Mouse (Mus musculus) megakaryocyte-erythroid progenitor cell, adult 5-6 weeks (primary cell): ENCODE results near the gene Dhrs13. TPM values are rescaled to one million over a fixed set of nuclear protein-coding genes. Genes with fewer than 3 reads are reported as not detected.

Experiments
- ATAC-seq: replicated peaks from 2 replicates; pipeline ENCODE4 v1.8.0; 2016; ENCODE audit warnings: mild to moderate bottlenecking, inconsistent platforms; ENCODE audit not compliant: severe bottlenecking, poor library complexity, low FRiP score, low TSS enrichment
- total RNA-seq, 2 experiments: library from RNA; stranded (forward) in 1 of 2; stranded (reverse) in 1 of 2; fragments of 200-1000, 215-1000 nt in 1 of 2; fragments of >200 nt in 1 of 2; fragmentation: Nextera tagmentation in 1 of 2; gene quantifications; 2 replicates each; pipeline ENCODE4 v1.2.3; 2014 to 2017

The Dhrs13 gene
- total RNA-seq, 2 experiments from 2014 or later = 9.7 to 14.4 TPM

DNA sequence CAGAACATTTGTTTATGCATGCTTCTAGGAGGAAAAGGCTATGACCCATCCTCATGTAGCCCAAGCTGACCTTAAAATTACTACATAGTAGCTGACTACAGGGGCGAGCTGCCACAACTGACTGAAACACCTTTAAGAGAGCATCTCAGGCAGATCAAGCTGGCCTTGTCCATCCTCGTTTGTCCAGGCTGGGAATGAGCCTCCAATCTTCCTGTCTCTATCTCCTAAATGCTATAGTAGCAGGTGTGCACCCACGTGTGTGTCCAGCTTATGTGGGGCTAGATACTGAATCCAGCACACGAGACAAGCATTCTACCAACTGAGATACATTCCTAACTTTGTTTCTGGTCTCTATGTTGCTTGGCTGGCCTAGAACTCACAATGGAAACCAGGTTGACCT, 42.6 kb downstream of the Dhrs13 start:
- no peak for ATAC-seq

DNA sequence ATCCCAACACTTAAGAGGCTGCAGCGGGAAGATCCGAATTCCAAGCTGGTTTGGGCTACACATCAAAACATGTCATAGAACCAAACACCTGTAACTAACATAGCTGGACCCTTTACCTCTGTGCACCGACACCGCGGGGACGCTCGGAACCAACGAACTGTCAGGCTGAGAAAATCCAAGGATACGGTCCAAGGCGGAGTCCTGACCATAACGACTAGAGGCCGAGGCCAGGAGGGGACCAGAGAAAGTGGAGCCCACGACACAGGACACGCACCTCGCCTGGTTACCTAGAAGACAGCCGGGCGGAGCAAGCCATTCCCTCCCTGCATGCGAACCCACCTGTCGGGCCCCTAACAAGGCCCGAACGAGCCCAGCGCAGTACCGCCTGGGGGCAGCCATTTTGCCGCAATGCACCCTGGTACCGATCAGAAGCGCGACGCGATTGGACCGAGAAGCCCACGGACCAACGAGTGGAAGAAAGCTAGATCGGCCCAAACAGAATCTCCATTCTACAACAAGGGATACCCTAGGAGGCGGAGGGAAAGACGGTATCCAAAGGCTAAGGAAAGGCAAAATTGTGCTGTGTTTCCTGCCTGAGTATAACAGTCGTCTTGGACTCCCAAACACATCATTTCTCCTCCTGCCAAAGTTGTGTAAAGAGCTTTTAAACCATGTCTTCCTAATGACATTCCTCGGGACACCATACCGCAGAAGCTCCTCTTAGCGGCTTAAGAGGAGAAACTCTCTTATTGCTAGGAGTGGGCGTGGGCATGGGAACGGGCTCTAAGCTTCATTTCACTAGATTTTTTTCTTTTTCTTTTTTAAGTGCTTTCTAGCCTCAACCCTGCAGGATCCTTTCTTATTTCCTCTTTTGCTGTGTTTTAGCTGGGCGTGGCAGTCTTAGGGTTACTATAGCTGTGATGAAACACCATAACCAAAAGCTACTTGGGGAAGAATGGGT, 48.2 kb downstream of the Dhrs13 start, which contains the start of gene Eral1:
Gene Eral1, minus strand, starts transcription at position 423 of the 961 bp plus-strand sequence.
- peak; percentile 96 for ATAC-seq

DNA sequence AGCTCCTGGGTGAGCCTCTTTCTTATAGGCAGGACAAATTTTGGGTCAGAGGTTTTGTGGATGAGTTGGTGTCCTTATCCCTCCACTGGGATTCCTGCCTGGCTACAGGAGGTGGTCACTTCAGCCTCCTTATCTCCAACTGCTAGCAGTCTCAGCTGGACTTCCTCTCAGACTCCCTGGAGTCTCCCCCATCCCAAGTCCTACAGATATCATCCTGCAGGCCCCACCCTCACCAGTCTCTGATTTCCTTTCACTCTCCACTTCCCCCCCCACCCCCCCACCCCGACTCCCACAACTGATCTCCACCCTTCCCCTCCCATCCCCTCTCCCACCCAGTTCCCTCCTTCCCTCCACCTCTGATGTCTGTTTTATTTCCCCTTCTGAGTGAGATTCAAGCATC, 51.5 kb downstream of the Dhrs13 start:
- ATAC-seq = no peak

DNA sequence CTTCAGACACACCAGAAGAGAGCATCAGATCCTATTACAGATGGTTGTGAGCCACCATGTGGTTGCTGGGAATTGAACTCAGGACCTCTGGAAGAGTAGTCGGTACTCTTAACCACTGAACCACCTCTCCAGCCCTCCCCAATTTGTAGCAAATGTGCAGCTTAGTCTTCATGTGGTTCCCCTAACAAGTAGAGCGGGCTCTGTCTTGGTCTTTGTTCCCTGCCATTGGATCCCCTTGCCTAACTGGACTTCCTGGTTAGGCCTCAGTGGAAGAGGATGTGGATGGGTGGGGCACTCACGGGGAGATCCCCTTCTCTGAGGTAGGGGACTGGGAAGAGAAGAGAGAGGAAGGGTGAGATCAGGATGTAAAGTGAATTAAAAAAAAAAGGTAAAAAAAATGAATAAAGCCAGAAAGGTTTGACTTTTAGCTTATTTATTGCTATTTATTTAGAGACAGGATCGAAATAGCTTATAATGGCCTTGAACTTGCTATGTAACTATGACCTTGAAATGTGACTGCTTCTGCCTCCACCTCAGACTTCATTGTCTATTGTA, 54.9 kb downstream of the Dhrs13 start:
- no peak for ATAC-seq

Other genes with a start within 250 kb of the Dhrs13 start
- not detected in 2 replicates for gene Gm10277, start 244.5 kb upstream of the Dhrs13 start, total RNA-seq (2014; fragmentation: Nextera tagmentation)
- not detected in 2 replicates for gene Gm10277, start 244.5 kb upstream of the Dhrs13 start, total RNA-seq (2017)
- not detected in 2 replicates for gene Pipox, start 138.2 kb upstream of the Dhrs13 start, total RNA-seq (2014; fragmentation: Nextera tagmentation)
- not detected in 2 replicates for gene Pipox, start 138.2 kb upstream of the Dhrs13 start, total RNA-seq (2017)
- gene Sez6, start 101.5 kb upstream of the Dhrs13 start, total RNA-seq (2014; fragmentation: Nextera tagmentation) = not detected in 2 replicates
- gene Sez6, start 101.5 kb upstream of the Dhrs13 start, total RNA-seq (2017) = not detected in 2 replicates
- gene Phf12, start 49.5 kb upstream of the Dhrs13 start, total RNA-seq (2014; fragmentation: Nextera tagmentation) = 79.7 and 94.6 TPM in 2 replicates
- 23.3 and 26.9 TPM in 2 replicates for gene Phf12, start 49.5 kb upstream of the Dhrs13 start, total RNA-seq (2017)
- 19.2 and 19.7 TPM in 2 replicates for gene Flot2, start 5.7 kb downstream of the Dhrs13 start, total RNA-seq (2014; fragmentation: Nextera tagmentation)
- 23.2 and 23.6 TPM in 2 replicates for gene Flot2, start 5.7 kb downstream of the Dhrs13 start, total RNA-seq (2017)
- 26.2 and 32.2 TPM in 2 replicates for gene Eral1, start 48.1 kb downstream of the Dhrs13 start, total RNA-seq (2014; fragmentation: Nextera tagmentation)
- gene Eral1, start 48.1 kb downstream of the Dhrs13 start, total RNA-seq (2017) = 34.9 and 36.6 TPM in 2 replicates
- 10.2 and 14.3 TPM in 2 replicates for gene Fam222b, start 62.4 kb downstream of the Dhrs13 start, total RNA-seq (2014; fragmentation: Nextera tagmentation)
- gene Fam222b, start 62.4 kb downstream of the Dhrs13 start, total RNA-seq (2017) = 1.8 and 3.9 TPM in 2 replicates
- 30.3 and 39.1 TPM in 2 replicates for gene Traf4, start 133.3 kb downstream of the Dhrs13 start, total RNA-seq (2014; fragmentation: Nextera tagmentation)
- 10.3 and 18.0 TPM in 2 replicates for gene Traf4, start 133.3 kb downstream of the Dhrs13 start, total RNA-seq (2017)
- gene Nek8, start 144.4 kb downstream of the Dhrs13 start, total RNA-seq (2014; fragmentation: Nextera tagmentation) = 26.7 and 38.5 TPM in 2 replicates
- gene Nek8, start 144.4 kb downstream of the Dhrs13 start, total RNA-seq (2017) = 3.7 and 7.4 TPM in 2 replicates
- gene Tlcd1, start 144.4 kb downstream of the Dhrs13 start, total RNA-seq (2014; fragmentation: Nextera tagmentation) = 24.4 and 25.2 TPM in 2 replicates
- 13.3 and 19.6 TPM in 2 replicates for gene Tlcd1, start 144.4 kb downstream of the Dhrs13 start, total RNA-seq (2017)
- 5,168 and 5,735 TPM in 2 replicates for gene Rpl23a, start 151.3 kb downstream of the Dhrs13 start, total RNA-seq (2014; fragmentation: Nextera tagmentation)
- 4,325 and 4,755 TPM in 2 replicates for gene Rpl23a, start 151.3 kb downstream of the Dhrs13 start, total RNA-seq (2017)
- 4.8 TPM in 1 of 2 replicates, not detected in the other for gene Rab34, start 156.2 kb downstream of the Dhrs13 start, total RNA-seq (2014; fragmentation: Nextera tagmentation)
- not detected in 2 replicates for gene Rab34, start 156.2 kb downstream of the Dhrs13 start, total RNA-seq (2017)
- not detected in 2 replicates for gene Proca1, start 161.1 kb downstream of the Dhrs13 start, total RNA-seq (2014; fragmentation: Nextera tagmentation)
- gene Proca1, start 161.1 kb downstream of the Dhrs13 start, total RNA-seq (2017) = 1.2 TPM in 1 of 2 replicates, not detected in the other
- 42.1 and 49.5 TPM in 2 replicates for gene Sdf2, start 213.5 kb downstream of the Dhrs13 start, total RNA-seq (2014; fragmentation: Nextera tagmentation)
- gene Sdf2, start 213.5 kb downstream of the Dhrs13 start, total RNA-seq (2017) = 44.9 and 45.7 TPM in 2 replicates
- 51.1 and 51.9 TPM in 2 replicates for gene Supt6, start 213.7 kb downstream of the Dhrs13 start, total RNA-seq (2014; fragmentation: Nextera tagmentation)
- 46.0 and 52.5 TPM in 2 replicates for gene Supt6, start 213.7 kb downstream of the Dhrs13 start, total RNA-seq (2017)
- 91.6 and 110 TPM in 2 replicates for gene 2610507B11Rik, start 229.5 kb downstream of the Dhrs13 start, total RNA-seq (2014; fragmentation: Nextera tagmentation)
- gene 2610507B11Rik, start 229.5 kb downstream of the Dhrs13 start, total RNA-seq (2017) = 55.5 and 72.4 TPM in 2 replicates